ENCODE assay signal across 10 mouse cellular contexts in genomic region chr5:151127298-151127717, GRCm38 (mm10).
DNase-seq lines count a peak whose midpoint lies in the region; ATAC-seq and TF ChIP-seq lines count a peak whose summit lies in the region.
"Had no signal": no experiment of that assay in that cellular context is flagged by ENCODE, and none has a peak within 500 bp of the region (broad histone marks: within the 10 kb centered on the region; RNA-seq: fewer than 3 reads in every experiment).

No protein-coding gene starts in this region.

- H3K9me3 ChIP-seq in hindbrain, embryonic 14.5 days (ENCODE audit: control insufficient read depth, low read length) = no peaks in the 10 kb centered on the region
- no peaks in the 10 kb centered on the region for H3K9me3 ChIP-seq in hindbrain, embryonic 11.5 days (ENCODE audit: control insufficient read depth, low read length)
- H3K9me3 ChIP-seq in heart, embryonic 12.5 days (replicated peaks) = no peaks in the 10 kb centered on the region
- H3K9me3 ChIP-seq in lung, embryonic 14.5 days (ENCODE audit: low read depth, low read length) = no peaks in the 10 kb centered on the region
- no peaks in the 10 kb centered on the region for H3K9me3 ChIP-seq in forebrain, embryonic 12.5 days

- no peak for ATAC-seq in hindbrain, embryonic 14.5 days (ENCODE audit: low FRiP score)
- no peak for ATAC-seq in hindbrain, embryonic 11.5 days (ENCODE audit: low FRiP score)
- ATAC-seq in heart, embryonic 12.5 days (ENCODE audit: insufficient number of reproducible peaks, low FRiP score) = no peak
- peak; percentile 72; the same call in 1 of the 2 replicates for ATAC-seq in lung, embryonic 14.5 days (ENCODE audit: insufficient read depth)
- no peak for ATAC-seq in forebrain, embryonic 12.5 days (ENCODE audit: low FRiP score)
- ATAC-seq: inflammation-experienced regulatory T-cells, adult 6 months had no signal

- H3K4me2 ChIP-seq in hindbrain, embryonic 14.5 days (replicated peaks) = peak overlapping the region; percentile 21
- H3K4me2 ChIP-seq in hindbrain, embryonic 11.5 days (replicated peaks; ENCODE audit: low read depth, low read length) = no peak overlapping the region
- peak overlapping the region; percentile 6; the same call in 1 of the 2 replicates for H3K4me2 ChIP-seq in heart, embryonic 12.5 days
- peak overlapping the region; percentile 43 for H3K4me2 ChIP-seq in lung, embryonic 14.5 days
- H3K4me2 ChIP-seq in forebrain, embryonic 12.5 days = no peak overlapping the region

- TF ChIP-seq CTCF in lung, embryonic 14.5 days (IDR thresholded peaks at IDR 0.05; ENCODE audit: low read depth) = 0 out of 2 replicates have a peak, but pooled peaks have one; percentile 2

- WGBS in hindbrain, embryonic 14.5 days = 47% methylated on average over 6 of the region's 6 CpGs
- 62% methylated on average over 6 of the region's 6 CpGs for WGBS in hindbrain, embryonic 11.5 days
- WGBS in heart, embryonic 12.5 days = 40% methylated on average over 6 of the region's 6 CpGs
- WGBS in lung, embryonic 14.5 days = 15% methylated on average over 6 of the region's 6 CpGs
- 59% methylated on average over 6 of the region's 6 CpGs for WGBS in forebrain, embryonic 12.5 days

- peak overlapping the region; percentile 43; the same call in 1 of the 2 replicates for H3K27ac ChIP-seq in hindbrain, embryonic 14.5 days
- H3K27ac ChIP-seq in hindbrain, embryonic 11.5 days (ENCODE audit: low read depth, low read length) = no peak overlapping the region
- no peak overlapping the region for H3K27ac ChIP-seq in heart, embryonic 12.5 days (ENCODE audit: poor library complexity, severe bottlenecking)
- peak overlapping the region; percentile 89 for H3K27ac ChIP-seq in lung, embryonic 14.5 days (ENCODE audit: low read depth)
- no peak overlapping the region for H3K27ac ChIP-seq in forebrain, embryonic 12.5 days
- H3K27ac ChIP-seq: macrophage had no signal

- H3K4me3 ChIP-seq in hindbrain, embryonic 14.5 days (replicated peaks; ENCODE audit: low read length) = peak overlapping the region; percentile 9; the same call in 1 of the 2 replicates
- H3K4me3 ChIP-seq in hindbrain, embryonic 11.5 days (ENCODE audit: low read depth, low read length) = no peak overlapping the region
- H3K4me3 ChIP-seq in heart, embryonic 12.5 days = no peak overlapping the region
- peak overlapping the region; percentile 36 for H3K4me3 ChIP-seq in lung, embryonic 14.5 days (ENCODE audit: low read depth, low read length)
- H3K4me3 ChIP-seq in forebrain, embryonic 12.5 days (replicated peaks) = no peak overlapping the region

- DNase-seq in hindbrain, embryonic 14.5 days (ENCODE audit: low spot score) = no peak
- DNase-seq in hindbrain, embryonic 11.5 days (ENCODE audit: low spot score) = no peak
- DNase-seq in brain, adult 2 months (ENCODE audit: low read depth, low spot score) = peak; percentile 29
- peak; percentile 73 for DNase-seq in lung, embryonic 14.5 days
- no peak for DNase-seq in right cerebral cortex, postnatal 4 days
- DNase-seq in embryo, embryonic 9.5 days (ENCODE audit: extremely low spot score) = no peak

- no peaks in the 10 kb centered on the region for H3K36me3 ChIP-seq in hindbrain, embryonic 14.5 days (replicated peaks; ENCODE audit: control insufficient read depth, insufficient read depth)
- no peaks in the 10 kb centered on the region for H3K36me3 ChIP-seq in hindbrain, embryonic 11.5 days (ENCODE audit: control insufficient read depth, insufficient read depth, low read length)
- H3K36me3 ChIP-seq in heart, embryonic 12.5 days = no peaks in the 10 kb centered on the region
- no peaks in the 10 kb centered on the region for H3K36me3 ChIP-seq in lung, embryonic 14.5 days (ENCODE audit: insufficient read depth)
- H3K36me3 ChIP-seq in forebrain, embryonic 12.5 days (replicated peaks) = no peaks in the 10 kb centered on the region

- H3K4me1 ChIP-seq in hindbrain, embryonic 14.5 days (replicated peaks; ENCODE audit: control insufficient read depth, insufficient read depth, low read length) = peaks cover 9% of the 10 kb centered on the region; the same call in 1 of the 2 replicates
- no peaks in the 10 kb centered on the region for H3K4me1 ChIP-seq in hindbrain, embryonic 11.5 days (replicated peaks; ENCODE audit: control insufficient read depth, insufficient read depth, low read length)
- peaks cover 4% of the 10 kb centered on the region; the same call in 1 of the 2 replicates for H3K4me1 ChIP-seq in heart, embryonic 12.5 days (replicated peaks)
- H3K4me1 ChIP-seq in lung, embryonic 14.5 days (ENCODE audit: insufficient read depth) = peaks cover 7% of the 10 kb centered on the region
- no peaks in the 10 kb centered on the region for H3K4me1 ChIP-seq in forebrain, embryonic 12.5 days

- H3K27me3 ChIP-seq in hindbrain, embryonic 14.5 days (ENCODE audit: control insufficient read depth, insufficient read depth, low read length) = no peaks in the 10 kb centered on the region
- H3K27me3 ChIP-seq in hindbrain, embryonic 11.5 days (ENCODE audit: control insufficient read depth, insufficient read depth, low read length) = no peaks in the 10 kb centered on the region
- H3K27me3 ChIP-seq in heart, embryonic 12.5 days (replicated peaks) = no peaks in the 10 kb centered on the region
- H3K27me3 ChIP-seq in lung, embryonic 14.5 days (ENCODE audit: insufficient read depth, low read length) = no peaks in the 10 kb centered on the region
- no peaks in the 10 kb centered on the region for H3K27me3 ChIP-seq in forebrain, embryonic 12.5 days

- no peak overlapping the region for H3K9ac ChIP-seq in hindbrain, embryonic 14.5 days
- H3K9ac ChIP-seq in hindbrain, embryonic 11.5 days (ENCODE audit: low read depth, low read length) = no peak overlapping the region
- no peak overlapping the region for H3K9ac ChIP-seq in heart, embryonic 12.5 days
- H3K9ac ChIP-seq in lung, embryonic 14.5 days = peak overlapping the region; percentile 50
- no peak overlapping the region for H3K9ac ChIP-seq in forebrain, embryonic 12.5 days

Comparison
In these comparisons a context has a peak if more than half of its experiments do, and no peak if none do; other contexts are left out.
1. H3K27ac ChIP-seq: peak in hindbrain, embryonic 14.5 days (single experiment) and lung, embryonic 14.5 days (single experiment); none in hindbrain, embryonic 11.5 days (single experiment), heart, embryonic 12.5 days (single experiment) and forebrain, embryonic 12.5 days (single experiment).
2. H3K4me2 ChIP-seq: peak in hindbrain, embryonic 14.5 days (single experiment), heart, embryonic 12.5 days (single experiment) and lung, embryonic 14.5 days (single experiment); none in hindbrain, embryonic 11.5 days (single experiment) and forebrain, embryonic 12.5 days (single experiment).
3. H3K4me3 ChIP-seq: peak in hindbrain, embryonic 14.5 days (single experiment) and lung, embryonic 14.5 days (single experiment); none in hindbrain, embryonic 11.5 days (single experiment), heart, embryonic 12.5 days (single experiment) and forebrain, embryonic 12.5 days (single experiment).
4. DNase-seq: peak in brain, adult 2 months (single experiment) and lung, embryonic 14.5 days (single experiment); none in hindbrain, embryonic 14.5 days (single experiment), hindbrain, embryonic 11.5 days (single experiment), right cerebral cortex, postnatal 4 days (single experiment) and embryo, embryonic 9.5 days (single experiment).